Mouse (Mus musculus) spleen, adult 2 months (tissue): Measurements from ENCODE around the gene B9d2.

Experiments
- CTCF ChIP-seq: fragments of 200-500 bp; IDR thresholded peaks from 2 replicates; pipeline ENCODE4 v1.5.1; 2011; ENCODE audit warnings: mild to moderate bottlenecking, inconsistent platforms; ENCODE audit not compliant: insufficient read depth, insufficient read length, insufficient replicate concordance; ENCODE audit errors: extremely low read depth
- POLR2A ChIP-seq: fragments of 200-500 bp; IDR thresholded peaks from 2 replicates; pipeline ENCODE4 v1.6.1; 2011; ENCODE audit warnings: low read depth, low read length, inconsistent platforms

- no peak for TF ChIP-seq CTCF
- no peak for TF ChIP-seq POLR2A
These were observed 44.2 kb upstream of the B9d2 start for GRCm38 (mm10) chr7:25636373-25636772.
